ENCODE assay signal across 7 mouse cellular contexts in genomic region chr1:42539541-42540520, GRCm38 (mm10).
DNase-seq lines count a peak whose midpoint lies in the region; ATAC-seq and TF ChIP-seq lines count a peak whose summit lies in the region.

No protein-coding gene starts in this region.

- no peak for TF ChIP-seq CTCF in kidney, postnatal 0 days (IDR thresholded peaks at IDR 0.05; ENCODE audit: low read depth)

- no peaks in the 10 kb centered on the region for H3K36me3 ChIP-seq in forebrain, embryonic 11.5 days (ENCODE audit: control insufficient read depth, insufficient read depth, low read length)
- no peaks in the 10 kb centered on the region for H3K36me3 ChIP-seq in kidney, postnatal 0 days (ENCODE audit: insufficient read depth, low read length)
- H3K36me3 ChIP-seq in limb, embryonic 12.5 days, result no peaks in the 10 kb centered on the region
- H3K36me3 ChIP-seq in stomach, embryonic 15.5 days, result no peaks in the 10 kb centered on the region

- H3K9ac ChIP-seq in forebrain, embryonic 11.5 days (ENCODE audit: low read length), result peak overlapping the region; percentile 43
- H3K9ac ChIP-seq in kidney, postnatal 0 days (ENCODE audit: low read depth, low read length), result no peak overlapping the region
- no peak overlapping the region for H3K9ac ChIP-seq in limb, embryonic 12.5 days (replicated peaks)
- H3K9ac ChIP-seq in stomach, embryonic 15.5 days, result no peak overlapping the region

- H3K4me2 ChIP-seq in forebrain, embryonic 11.5 days (ENCODE audit: low read depth, low read length, severe bottlenecking), result peak overlapping the region; percentile 57
- peak overlapping the region; percentile 28 for H3K4me2 ChIP-seq in kidney, postnatal 0 days (ENCODE audit: low read length)
- peak overlapping the region; percentile 39 for H3K4me2 ChIP-seq in limb, embryonic 12.5 days
- H3K4me2 ChIP-seq in stomach, embryonic 15.5 days, result peak overlapping the region; percentile 16; the same call in 1 of the 2 replicates

- WGBS in forebrain, embryonic 11.5 days, result 18% methylated on average over 26 of the region's 26 CpGs
- WGBS in kidney, postnatal 0 days, result 32% methylated on average over 26 of the region's 26 CpGs
- 35% methylated on average over 26 of the region's 26 CpGs for WGBS in limb, embryonic 12.5 days
- WGBS in stomach, embryonic 15.5 days, result 53% methylated on average over 26 of the region's 26 CpGs

- peak overlapping the region; percentile 90 for H3K27ac ChIP-seq in forebrain, embryonic 11.5 days (ENCODE audit: low read depth, low read length)
- 0 out of 2 replicates have a peak overlapping the region, but pooled peaks have one; percentile 31 for H3K27ac ChIP-seq in kidney, postnatal 0 days
- H3K27ac ChIP-seq in limb, embryonic 12.5 days, result peak overlapping the region; percentile 53; the same call in 1 of the 2 replicates
- no peak overlapping the region for H3K27ac ChIP-seq in stomach, embryonic 15.5 days

- H3K9me3 ChIP-seq in forebrain, embryonic 11.5 days (ENCODE audit: control insufficient read depth, low read length), result no peaks in the 10 kb centered on the region
- H3K9me3 ChIP-seq in kidney, postnatal 0 days (replicated peaks; ENCODE audit: low read length), result no peaks in the 10 kb centered on the region
- H3K9me3 ChIP-seq in limb, embryonic 12.5 days, result no peaks in the 10 kb centered on the region
- no peaks in the 10 kb centered on the region for H3K9me3 ChIP-seq in stomach, embryonic 15.5 days

- DNase-seq in embryo, embryonic 10 days (ENCODE audit: low spot score), result peak; percentile 69
- DNase-seq in forebrain, embryonic 11.5 days (ENCODE audit: low spot score), result peak; percentile 82
- peak; percentile 50 for DNase-seq in kidney, postnatal 0 days (ENCODE audit: low spot score)
- no peak for DNase-seq in spleen, postnatal 4 days (ENCODE audit: low spot score in 2 of 2)
- DNase-seq in urinary bladder, postnatal 10 days (ENCODE audit: low spot score), result no peak

- H3K27me3 ChIP-seq in forebrain, embryonic 11.5 days (ENCODE audit: control insufficient read depth, insufficient read depth, low read length), result no peaks in the 10 kb centered on the region
- H3K27me3 ChIP-seq in kidney, postnatal 0 days (ENCODE audit: insufficient read depth, low read length), result no peaks in the 10 kb centered on the region
- no peaks in the 10 kb centered on the region for H3K27me3 ChIP-seq in limb, embryonic 12.5 days
- no peaks in the 10 kb centered on the region for H3K27me3 ChIP-seq in stomach, embryonic 15.5 days (replicated peaks)

- peak overlapping the region; percentile 20 for H3K4me3 ChIP-seq in forebrain, embryonic 11.5 days (ENCODE audit: low read depth, low read length)
- H3K4me3 ChIP-seq in kidney, postnatal 0 days (replicated peaks; ENCODE audit: low read depth, low read length), result no peak overlapping the region
- 0 out of 2 replicates have a peak overlapping the region, but pooled peaks have one; percentile 3 for H3K4me3 ChIP-seq in limb, embryonic 12.5 days (replicated peaks)
- no peak overlapping the region for H3K4me3 ChIP-seq in stomach, embryonic 15.5 days (replicated peaks)

- peak; percentile 83 for ATAC-seq in forebrain, embryonic 11.5 days (replicated peaks; ENCODE audit: low FRiP score)
- no peak for ATAC-seq in kidney, postnatal 0 days (replicated peaks; ENCODE audit: low FRiP score, low read depth)
- ATAC-seq in limb, embryonic 12.5 days (ENCODE audit: insufficient number of reproducible peaks, insufficient read depth, low FRiP score, low TSS enrichment, low read depth), result peak; percentile 80; the same call in 1 of the 2 replicates
- no peak for ATAC-seq in stomach, embryonic 15.5 days (ENCODE audit: insufficient read depth, low FRiP score, low read depth)

- H3K4me1 ChIP-seq in forebrain, embryonic 11.5 days (replicated peaks; ENCODE audit: control insufficient read depth, insufficient read depth, low read length), result peaks cover 24% of the 10 kb centered on the region
- H3K4me1 ChIP-seq in kidney, postnatal 0 days (replicated peaks; ENCODE audit: insufficient read depth, low read length), result peaks cover 2% of the 10 kb centered on the region; the same call in 1 of the 2 replicates
- peaks cover 36% of the 10 kb centered on the region for H3K4me1 ChIP-seq in limb, embryonic 12.5 days (replicated peaks)
- H3K4me1 ChIP-seq in stomach, embryonic 15.5 days, result no peaks in the 10 kb centered on the region

Comparison
In these comparisons a context has a peak if more than half of its experiments do, and no peak if none do; other contexts are left out.
1. DNase-seq: peak in embryo, embryonic 10 days (single experiment), forebrain, embryonic 11.5 days (single experiment) and kidney, postnatal 0 days (single experiment); none in spleen, postnatal 4 days (0 of 2) and urinary bladder, postnatal 10 days (single experiment).
2. ATAC-seq: peak in forebrain, embryonic 11.5 days (single experiment) and limb, embryonic 12.5 days (single experiment); none in kidney, postnatal 0 days (single experiment) and stomach, embryonic 15.5 days (single experiment).
3. H3K4me3 ChIP-seq: peak in forebrain, embryonic 11.5 days (single experiment) and limb, embryonic 12.5 days (single experiment); none in kidney, postnatal 0 days (single experiment) and stomach, embryonic 15.5 days (single experiment).
4. Peak in every context shown above with its lines, with median percentiles within 50 percentile points of each other: H3K4me2 ChIP-seq.